Mouse (Mus musculus) liver, embryonic 18 days (tissue): ENCODE data around the gene Cfap300. TPM values are rescaled to one million over a fixed set of nuclear protein-coding genes. Genes with fewer than 3 reads are reported as not detected.

ENCODE experiments used
- polyA plus RNA-seq: library from polyadenylated mRNA; depleted of rRNA; stranded (reverse); fragments of >200 nt; gene quantifications from 2 replicates; pipeline ENCODE4 v1.2.3, GENCODE M21; 2012; rRNA removed

Gene Cfap300
- polyA plus RNA-seq = 0.50 and 0.60 TPM in 2 replicates

DNA sequence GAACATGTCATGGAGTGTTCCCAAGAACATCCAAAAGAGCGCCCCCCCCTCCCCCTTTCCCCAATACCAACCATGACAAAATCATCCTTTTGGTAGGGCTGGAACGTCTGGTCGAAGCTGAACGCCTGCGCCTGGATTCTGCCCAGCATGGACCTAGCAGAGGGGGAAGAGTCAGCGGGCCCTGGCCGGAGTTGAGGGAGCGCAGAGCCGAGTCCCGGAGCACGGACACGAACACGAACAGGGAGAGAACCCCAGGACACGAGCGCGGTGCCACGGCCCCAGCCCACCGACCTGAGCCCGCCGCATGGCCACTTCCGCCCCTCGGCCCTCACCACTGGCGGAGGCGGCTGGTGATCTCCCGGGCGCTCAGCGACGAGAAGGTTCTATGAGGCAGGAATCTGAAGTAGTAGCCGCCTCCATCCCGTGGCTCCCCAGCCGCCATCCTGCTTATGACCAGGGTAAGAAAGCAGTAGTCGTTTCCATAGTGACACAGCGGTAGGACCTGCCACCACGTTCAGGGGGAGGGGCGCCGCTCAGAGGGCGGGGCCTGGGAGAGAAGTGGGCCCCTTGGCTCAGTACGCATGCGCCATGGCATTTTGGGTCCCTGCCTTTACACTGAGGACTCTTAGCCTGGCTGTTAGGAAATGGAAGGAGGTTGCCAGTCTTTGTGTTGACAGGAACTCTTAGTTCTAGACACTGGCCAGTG lies at the start of gene Cfap300:
TSS of gene Cfap300 (minus strand) at position 486 of the 706 bp plus-strand sequence.

DNA sequence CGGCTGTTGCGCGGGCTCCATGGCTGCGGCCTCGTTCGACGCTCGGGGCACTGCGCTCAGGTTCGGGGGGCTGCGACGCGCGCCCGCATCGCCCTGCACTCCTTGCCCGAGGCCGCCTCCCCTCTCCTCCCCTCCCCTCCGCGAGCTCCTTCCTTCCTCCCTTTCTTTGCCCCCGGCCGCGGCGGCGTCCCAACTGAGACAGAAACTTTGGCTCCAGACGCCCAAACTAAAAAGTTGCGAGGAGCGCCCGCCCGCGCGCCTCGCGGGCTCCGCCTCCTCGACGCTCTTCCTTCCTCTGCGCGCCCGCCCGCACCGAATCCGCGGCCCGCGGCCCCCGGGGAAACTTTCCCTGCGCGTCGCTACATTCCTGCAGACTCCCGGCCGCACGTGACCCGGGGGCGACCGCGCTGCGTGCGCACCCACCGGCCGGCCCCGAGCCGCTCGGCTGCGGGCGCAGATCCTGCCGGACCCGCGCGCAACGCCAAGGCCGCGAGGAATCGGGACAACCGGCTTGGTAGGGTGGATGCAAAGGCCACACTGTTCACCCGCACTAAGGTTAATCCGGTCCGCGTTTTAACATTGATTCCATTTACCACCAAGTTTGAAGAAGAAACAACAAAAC lies 38.1 kb downstream of the Cfap300 start, which contains the start of gene Yap1:
TSS of gene Yap1 (minus strand) at position 227 of the 622 bp plus-strand sequence.

Other genes starting within 250 kb of the Cfap300 start
- gene Birc2, start 205.8 kb downstream of the Cfap300 start, polyA plus RNA-seq = 12.7 TPM in 2 replicates
- gene Birc3, start 169.6 kb downstream of the Cfap300 start, polyA plus RNA-seq = 14.8 and 15.2 TPM in 2 replicates
- gene Yap1, start 38.2 kb downstream of the Cfap300 start, polyA plus RNA-seq = 6.7 and 6.9 TPM in 2 replicates
- gene Cep126, start 91.5 kb upstream of the Cfap300 start, polyA plus RNA-seq = 0.28 and 0.29 TPM in 2 replicates